Mouse (Mus musculus) kidney, postnatal 0 days (tissue): ENCODE results near the gene Fcho2. TPM values are rescaled to one million over a fixed set of nuclear protein-coding genes. Genes with fewer than 3 reads are reported as not detected.

ENCODE experiments used
- ATAC-seq: fragments of 200-750 bp; cut with Nextera tagmentation; replicated peaks from 2 replicates; pipeline ENCODE4 v1.8.0; 2017; ENCODE audit warnings: low read depth, moderate number of reproducible peaks, moderate TSS enrichment, moderate library complexity; ENCODE audit not compliant: low FRiP score
- DNase-seq: peaks from one replicate; pipeline ENCODE4 v3.0.0-alpha.2; 2016; ENCODE audit warnings: low spot score
- H3K27ac ChIP-seq: fragments of 300-500 bp; sonication (generic); 2 replicates; pipeline ENCODE4 v1.5.1; 2014; ENCODE audit warnings: mild to moderate bottlenecking
- H3K27me3 ChIP-seq: fragments of 300-500 bp; sonication (generic); 2 replicates; pipeline ENCODE4 v1.6.1; 2014; ENCODE audit warnings: low read length, mixed read lengths; ENCODE audit not compliant: insufficient read depth
- H3K36me3 ChIP-seq: fragments of 300-500 bp; sonication (generic); 2 replicates; pipeline ENCODE4 v1.6.1; 2014; ENCODE audit warnings: low read length, mixed read lengths; ENCODE audit not compliant: insufficient read depth
- H3K4me1 ChIP-seq: fragments of 300-500 bp; sonication (generic); replicated peaks from 2 replicates; pipeline ENCODE4 v1.6.1; 2014; ENCODE audit warnings: antibody characterized with exemption, low read length, mixed read lengths; ENCODE audit not compliant: insufficient read depth
- H3K4me2 ChIP-seq: fragments of 300-500 bp; sonication (generic); 2 replicates; pipeline ENCODE4 v1.6.1; 2014; ENCODE audit warnings: mild to moderate bottlenecking, low read length, moderate library complexity, mixed read lengths
- H3K4me3 ChIP-seq: fragments of 300-500 bp; sonication (generic); replicated peaks from 2 replicates; pipeline ENCODE4 v1.5.1; 2014; ENCODE audit warnings: low read depth, low read length
- H3K9ac ChIP-seq: fragments of 300-500 bp; sonication (generic); 2 replicates; pipeline ENCODE4 v1.6.1; 2014; ENCODE audit warnings: low read depth, low read length
- H3K9me3 ChIP-seq: fragments of 300-500 bp; sonication (generic); replicated peaks from 2 replicates; pipeline ENCODE4 v1.6.1; 2016; ENCODE audit warnings: low read length, inconsistent platforms, mixed read lengths
- CTCF ChIP-seq: IDR thresholded peaks from 2 replicates; pipeline ENCODE4 v1.5.1; 2016; ENCODE audit warnings: antibody characterized with exemption, low read depth, mild to moderate bottlenecking, moderate library complexity
- WGBS: fragments of 180-500 bp; shearing (Covaris S2); extraction: QIAGEN DNeasy Blood & Tissue Kit; methylation state at CpG from one replicate; pipeline ENCODE4 v1.1.7; 2014; 5-methylcytosine and 5-hydroxymethylcytosine counted together
- polyA plus RNA-seq: library from polyadenylated mRNA; unstranded; fragments of >200 nt; fragmentation: Nextera tagmentation; extraction: Ambion mirVana; gene quantifications from 2 replicates; pipeline ENCODE4 v1.2.1, GENCODE M21; 2015

Fcho2 gene
- polyA plus RNA-seq, 1 experiment from 2014 or later = 33.0 TPM

DNA sequence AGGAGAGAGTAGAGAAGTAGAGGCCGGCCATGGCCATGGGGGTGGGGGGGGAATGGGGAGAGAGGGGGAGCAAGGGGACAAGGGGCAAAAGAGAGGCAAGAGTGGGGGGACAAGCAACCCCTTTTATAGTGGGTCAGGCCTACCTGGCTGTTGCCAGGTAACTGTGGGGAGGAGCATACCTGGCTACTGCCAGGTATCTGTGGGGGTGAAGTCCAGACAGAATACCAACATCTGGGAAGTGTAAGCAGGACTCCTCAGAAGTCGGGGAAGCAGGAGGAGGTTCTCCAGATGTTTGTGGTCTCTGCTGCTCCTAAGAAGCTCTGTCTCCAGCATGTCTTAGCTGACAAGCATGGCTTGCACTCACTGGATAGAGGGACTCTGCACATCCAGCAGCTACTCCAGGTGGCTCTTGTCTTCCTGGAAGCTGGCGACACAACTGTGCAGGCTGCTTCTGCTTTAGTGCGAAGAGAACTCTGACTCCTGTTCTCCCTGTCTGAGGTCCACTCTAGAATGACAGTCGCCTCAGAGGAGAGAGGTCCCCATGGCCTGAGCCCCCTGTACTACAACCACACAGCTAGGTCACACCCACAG lies 134.7 kb downstream of the Fcho2 start:
- no peak for DNase-seq
- no peak overlapping the region for H3K9ac ChIP-seq

DNA sequence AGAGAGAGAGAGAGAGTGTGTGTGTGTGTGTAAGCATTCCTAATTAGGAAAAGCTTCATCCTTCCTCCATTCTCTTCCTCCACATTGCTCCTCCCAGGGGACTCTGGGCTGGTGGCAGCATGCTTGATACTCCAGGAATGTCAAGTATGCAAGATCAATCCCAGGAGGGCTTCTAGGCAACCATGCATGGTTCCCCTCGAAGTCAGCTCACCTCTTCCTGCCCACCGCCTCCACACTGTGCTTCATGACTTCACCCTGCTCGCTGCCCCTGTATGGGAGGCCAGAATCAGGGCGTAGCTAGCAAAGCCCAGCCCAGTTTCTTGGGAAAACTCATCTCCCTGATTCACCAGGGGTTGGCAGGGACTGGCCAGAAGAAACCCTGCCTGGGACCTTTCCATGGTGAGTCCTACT lies 135.6 kb downstream of the Fcho2 start:
- no peak overlapping the region for H3K9ac ChIP-seq
- peak; percentile 89 for ATAC-seq
- peak; percentile 82 for DNase-seq
- no peaks in the 10 kb centered on the region for H3K9me3 ChIP-seq
- no peak overlapping the region for H3K4me3 ChIP-seq
- H3K27me3 ChIP-seq = no peaks in the 10 kb centered on the region
- H3K36me3 ChIP-seq = no peaks in the 10 kb centered on the region
- 12% methylated on average over 4 of the region's 4 CpGs for WGBS
- H3K27ac ChIP-seq = peak overlapping the region; percentile 72
- TF ChIP-seq CTCF = no peak
- peaks cover 18% of the 10 kb centered on the region; the same call in 1 of the 2 replicates for H3K4me1 ChIP-seq
- no peak overlapping the region for H3K4me2 ChIP-seq

More for the DNA sequence above, 134.7 kb downstream of the Fcho2 start:
- Histone ChIP-seq H3K9me3 (no peaks in the 10 kb centered on the region), H3K4me2 (no peak overlapping the region), H3K27me3 (no peaks in the 10 kb centered on the region), H3K4me1 (peaks cover 18% of the 10 kb centered on the region; the same call in 1 of the 2 replicates), H3K36me3 (no peaks in the 10 kb centered on the region), H3K27ac (peak overlapping the region; percentile 72; the same call in 1 of the 2 replicates), H3K4me3 (no peak overlapping the region)
- no peak for TF ChIP-seq CTCF
- no peak for ATAC-seq
- WGBS = 60% methylated on average over 5 of the region's 5 CpGs

DNA sequence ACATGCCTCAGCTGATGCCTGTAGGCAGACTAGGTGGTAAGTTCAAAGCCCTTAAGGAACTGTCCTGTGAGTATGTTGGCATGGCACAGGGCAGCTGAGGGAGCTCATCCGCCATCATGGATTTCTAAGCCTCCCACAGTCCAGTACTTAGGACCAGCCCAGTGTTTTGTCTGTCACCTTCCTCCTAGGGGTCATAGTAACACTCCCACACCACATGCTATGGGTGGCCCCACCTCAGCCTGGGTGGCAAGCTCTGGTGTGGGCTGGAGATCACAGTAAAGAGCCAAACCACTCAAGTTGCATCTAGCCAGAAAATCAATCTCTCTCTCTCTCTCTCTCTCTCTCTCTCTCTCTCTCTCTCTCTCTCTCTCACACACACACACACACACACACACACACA lies 136.0 kb downstream of the Fcho2 start:
- no peak overlapping the region for H3K4me3 ChIP-seq
- DNase-seq (no peak), ATAC-seq (peak; percentile 42; the same call in 1 of the 2 replicates)
- TF ChIP-seq CTCF = no peak
- no peaks in the 10 kb centered on the region for H3K9me3 ChIP-seq
- H3K4me2 ChIP-seq = no peak overlapping the region
- peak overlapping the region; percentile 40; the same call in 1 of the 2 replicates for H3K27ac ChIP-seq
- peaks cover 16% of the 10 kb centered on the region; the same call in 1 of the 2 replicates for H3K4me1 ChIP-seq
- no peak overlapping the region for H3K9ac ChIP-seq
- no peaks in the 10 kb centered on the region for H3K27me3 ChIP-seq
- WGBS = 91% methylated on average over 1 of the region's 1 CpGs
- no peaks in the 10 kb centered on the region for H3K36me3 ChIP-seq

- Histone ChIP-seq H3K36me3 (no peaks in the 10 kb centered on the region), H3K27ac (no peak overlapping the region), H3K4me2 (no peak overlapping the region), H3K9me3 (no peaks in the 10 kb centered on the region), H3K27me3 (no peaks in the 10 kb centered on the region), H3K4me3 (no peak overlapping the region), H3K9ac (no peak overlapping the region), H3K4me1 (no peaks in the 10 kb centered on the region)
- no peak for TF ChIP-seq CTCF
- WGBS = 66% methylated on average over 4 of the region's 4 CpGs
- DNase-seq (no peak), ATAC-seq (no peak)
These were observed 141.3 kb downstream of the Fcho2 start for GRCm38 (mm10) chr13:98673922-98674321.

Other genes with a start within 250 kb of the Fcho2 start
- gene Tmem174, start 178.0 kb downstream of the Fcho2 start, polyA plus RNA-seq = 102 and 105 TPM in 2 replicates
- gene Tmem171, start 120.6 kb downstream of the Fcho2 start, polyA plus RNA-seq = 21.5 and 24.6 TPM in 2 replicates
- gene Tnpo1, start 110.9 kb upstream of the Fcho2 start, polyA plus RNA-seq = 37.8 and 39.0 TPM in 2 replicates
- gene 1700024P04Rik, start 169.1 kb upstream of the Fcho2 start, polyA plus RNA-seq = not detected in 2 replicates